Mouse (Mus musculus) hindlimb bud, embryonic 11.5 days (tissue): ENCODE measurements at regions not wholly inside any gene's neighbourhood (a gene's known extent, or its start where the extent isn't known, plus 50 kb on each side); places are given as distances from the start of the nearest gene placed in this dataset.

Experiments used
- DNase-seq: peaks from one replicate; pipeline ENCODE4 v3.0.0-alpha.2; 2012; ENCODE audit warnings: low read depth, low spot score; ENCODE audit errors: extremely low spot score

DNA sequence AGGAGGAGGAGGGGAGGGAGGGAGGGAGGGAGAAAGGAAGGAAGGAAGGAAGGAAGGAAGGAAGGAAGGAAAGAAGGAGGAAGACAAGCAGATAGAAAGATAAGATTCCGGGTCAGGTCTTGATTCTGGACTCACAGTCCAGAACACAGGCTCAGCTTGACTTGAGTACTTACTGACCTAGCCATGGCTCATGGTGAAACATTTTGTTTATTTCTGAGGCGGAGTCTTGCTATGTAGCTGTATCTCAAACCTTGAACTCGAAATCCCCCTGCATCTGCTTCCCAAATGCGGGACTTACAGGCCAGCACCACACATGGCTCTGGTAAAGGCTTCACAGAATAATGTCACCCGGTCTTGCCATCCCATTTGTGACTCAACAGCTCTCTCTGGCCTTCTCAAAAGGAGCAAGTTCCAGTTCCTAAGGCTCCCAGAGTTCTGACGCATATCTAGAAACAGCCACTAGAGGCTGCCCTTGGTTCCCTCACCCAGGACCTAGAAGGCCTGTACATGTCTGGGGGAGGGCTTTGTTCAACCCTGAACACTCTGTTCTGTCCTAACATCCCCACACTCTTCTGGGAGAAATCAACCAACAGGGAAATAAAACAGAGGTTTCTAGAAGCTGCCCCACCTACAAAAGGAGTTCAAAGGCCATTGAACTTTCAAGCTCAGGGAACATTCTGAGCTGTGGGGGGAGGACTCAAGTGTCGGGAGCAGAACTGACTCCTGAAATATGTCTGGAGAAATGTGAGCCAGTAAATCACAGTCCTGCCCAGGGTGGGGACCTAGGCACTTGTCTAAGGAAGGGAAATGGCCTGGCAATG is 56.2 kb upstream of the Akap13 start:
- DNase-seq, result peak; percentile 14

DNA sequence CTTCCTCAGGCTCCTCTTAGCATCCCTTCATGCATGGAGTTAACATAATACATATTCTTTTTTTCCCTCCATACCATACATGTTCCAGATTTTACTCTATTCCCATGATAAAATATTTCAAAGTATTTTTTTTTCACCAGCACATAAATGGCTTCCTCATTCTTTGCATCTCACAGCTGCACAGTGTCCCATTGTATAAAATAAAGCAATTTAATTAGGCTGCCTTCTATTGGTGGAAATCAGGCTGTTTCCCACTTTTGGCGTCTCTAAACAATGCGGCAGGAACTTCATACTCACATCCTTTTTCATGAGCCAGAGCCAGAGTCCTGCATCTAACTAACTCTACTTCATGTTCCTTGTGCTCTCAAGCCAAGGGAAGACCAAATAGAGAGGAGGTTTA is 54.9 kb upstream of the Akap13 start:
- DNase-seq, result no peak

DNA sequence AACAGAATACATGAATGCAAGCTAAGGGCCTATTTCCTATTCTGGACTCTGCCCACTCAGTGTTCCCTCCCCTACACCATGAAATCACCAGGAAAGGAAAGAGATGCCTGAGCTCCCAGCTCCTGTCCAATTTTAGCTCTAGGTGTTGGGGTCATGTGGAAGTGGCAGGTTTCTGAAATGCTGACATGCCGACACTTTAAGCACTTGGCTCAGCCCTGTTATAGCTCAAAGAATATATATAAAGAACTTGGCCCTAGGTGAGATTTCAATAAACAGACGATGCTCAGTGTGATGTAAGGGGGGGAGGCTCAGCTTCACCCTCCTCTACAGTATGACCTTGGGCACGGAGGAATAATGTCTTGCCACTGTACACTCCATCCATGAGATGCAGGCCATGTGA is 50.4 kb upstream of the Akap13 start:
- no peak for DNase-seq
